Mouse (Mus musculus) E14TG2a.4 (cell line): Measurements from ENCODE around the gene Tomm40.
A peak's percentile ranks its signal among the peaks of the same experiment; 100 is the strongest.

Experiments
- H3K27me3 ChIP-seq: 2 replicates; pipeline ENCODE4 v1.6.1; 2014; ENCODE audit warnings: low read length, control low read depth; ENCODE audit not compliant: insufficient read depth
- H3K36me3 ChIP-seq: 2 replicates; pipeline ENCODE4 v1.6.1; 2014; ENCODE audit warnings: low read length, control low read depth; ENCODE audit not compliant: insufficient read depth
- H3K4me1 ChIP-seq: replicated peaks from 2 replicates; pipeline ENCODE4 v1.6.1; 2014; ENCODE audit warnings: low read depth, low read length, control low read depth
- H3K4me3 ChIP-seq: replicated peaks from 2 replicates; pipeline ENCODE4 v1.5.1; 2014; ENCODE audit warnings: mild to moderate bottlenecking, low read length
- H3K9me3 ChIP-seq: 2 replicates; pipeline ENCODE4 v1.6.1; 2014; ENCODE audit warnings: low read length, control low read depth
- CTCF ChIP-seq: conservative IDR thresholded peaks from 2 replicates; pipeline ENCODE4 v1.5.1; 2014; ENCODE audit warnings: low read length
- NANOG ChIP-seq: IDR thresholded peaks from 2 replicates; pipeline ENCODE4 v1.6.1; 2014; ENCODE audit warnings: borderline replicate concordance, low read length, mixed read lengths
- POU5F1 ChIP-seq: IDR thresholded peaks from 2 replicates; pipeline ENCODE4 v1.6.1; 2014; ENCODE audit warnings: low read length, borderline replicate concordance

Tomm40 gene

DNA sequence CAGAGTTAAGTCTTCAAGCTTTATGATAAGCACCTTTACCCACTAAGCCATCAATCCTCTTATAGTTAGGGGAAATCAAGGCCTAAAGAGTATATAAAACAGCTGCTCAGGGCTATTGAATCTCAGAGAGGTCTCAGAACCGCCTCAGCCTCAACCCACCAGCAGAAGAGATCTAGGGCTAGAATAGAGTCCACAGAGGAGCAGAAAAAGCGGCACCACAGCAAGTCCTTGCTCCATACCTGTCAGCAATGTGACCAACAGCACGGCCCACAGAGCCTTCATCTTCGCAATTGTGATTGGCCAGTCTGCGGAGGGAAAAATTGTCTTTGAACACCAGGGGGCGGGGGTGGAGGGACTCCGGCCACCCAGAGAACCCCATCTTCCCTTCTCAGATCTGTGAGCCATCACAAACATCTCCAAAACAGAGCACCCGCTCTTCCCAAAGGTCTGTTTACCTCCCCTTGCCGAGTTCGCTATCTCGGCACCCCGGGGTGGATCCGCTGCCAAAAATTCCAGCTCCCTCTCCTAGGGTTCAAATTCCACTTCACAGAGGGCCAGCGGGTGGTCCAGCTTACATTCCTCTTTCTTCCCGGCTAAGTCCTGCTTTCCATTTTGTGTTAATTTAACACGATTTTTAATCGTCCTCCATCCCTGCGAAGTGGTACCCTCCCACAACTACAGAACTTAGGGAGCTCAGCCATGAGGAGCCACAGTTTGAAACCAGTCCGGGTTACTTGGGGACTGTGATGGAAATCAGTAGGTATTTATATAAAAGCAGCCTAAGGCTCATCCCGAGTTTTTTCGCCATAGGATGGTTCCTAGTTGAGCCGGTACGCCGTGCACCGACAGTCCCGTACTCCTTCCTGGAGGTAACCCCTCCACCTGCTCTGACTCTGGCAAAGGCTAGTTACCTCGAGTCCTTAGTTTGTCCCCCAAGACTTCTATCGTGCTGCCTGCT is 17.0 kb downstream of the Tomm40 start:
- no peaks in the 10 kb centered on the region for H3K27me3 ChIP-seq
- H3K36me3 ChIP-seq: peaks cover 50% of the 10 kb centered on the region
- H3K4me1 ChIP-seq: peaks cover 84% of the 10 kb centered on the region
- TF ChIP-seq CTCF: peak; percentile 23; the same call in 1 of the 2 replicates
- TF ChIP-seq POU5F1: no peak
- peak overlapping the region; percentile 86 for H3K4me3 ChIP-seq
- H3K9me3 ChIP-seq: no peaks in the 10 kb centered on the region

DNA sequence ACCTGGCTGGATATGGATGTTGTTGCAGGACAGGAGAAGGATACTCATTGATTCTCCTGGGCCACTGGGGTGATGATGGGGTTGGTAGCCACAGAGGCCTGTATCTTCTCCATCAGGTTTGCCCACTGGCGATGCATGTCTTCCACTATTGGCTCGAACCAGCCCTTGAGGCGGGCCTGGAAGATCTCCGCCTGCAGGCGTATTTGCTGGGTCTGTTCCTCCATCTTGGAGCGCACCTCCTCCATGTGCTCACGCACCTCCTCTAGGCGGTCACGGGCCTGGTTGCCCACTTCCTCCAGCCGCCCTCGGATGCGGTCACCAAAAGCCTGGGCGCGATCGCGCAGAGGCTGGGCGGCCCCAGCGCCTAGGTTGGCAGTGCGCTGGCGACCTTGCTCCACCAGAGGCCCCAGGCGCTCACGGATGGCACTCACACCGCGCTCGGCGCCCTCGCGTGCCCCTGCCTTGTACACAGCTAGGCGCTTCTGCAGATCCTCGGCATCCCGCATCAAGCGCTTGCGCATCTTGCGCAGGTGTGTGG is 18.8 kb downstream of the Tomm40 start:
- Histone ChIP-seq H3K36me3 (peaks cover 32% of the 10 kb centered on the region), H3K9me3 (no peaks in the 10 kb centered on the region), H3K4me1 (peaks cover 80% of the 10 kb centered on the region), H3K27me3 (no peaks in the 10 kb centered on the region), H3K4me3 (peak overlapping the region; percentile 86)
- TF ChIP-seq POU5F1 (no peak), CTCF (0 out of 2 replicates have a peak, but pooled peaks have one; percentile 8)

DNA sequence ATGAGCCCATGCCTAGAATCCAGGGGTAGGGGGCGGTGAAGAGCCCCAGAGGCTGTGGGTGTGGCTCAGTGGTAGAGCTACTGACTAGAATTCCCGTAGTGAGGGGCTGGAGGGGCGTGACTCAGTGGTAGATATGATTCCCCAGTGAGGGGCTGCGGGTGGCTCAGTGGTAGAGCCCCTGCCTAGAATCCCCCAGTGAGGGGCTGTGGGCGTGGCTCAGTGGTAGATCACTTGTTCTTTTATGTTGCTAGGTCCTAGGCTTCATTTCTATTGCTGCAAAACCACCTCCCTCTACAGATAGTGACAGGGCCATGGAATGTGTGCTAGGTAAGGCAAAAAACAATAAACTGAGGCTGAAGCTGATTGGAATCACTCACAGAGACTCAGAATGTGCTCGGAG is 19.4 kb downstream of the Tomm40 start:
- H3K4me1 ChIP-seq: peaks cover 82% of the 10 kb centered on the region
- peaks cover 30% of the 10 kb centered on the region for H3K36me3 ChIP-seq
- H3K9me3 ChIP-seq: no peaks in the 10 kb centered on the region
- no peaks in the 10 kb centered on the region for H3K27me3 ChIP-seq
- H3K4me3 ChIP-seq: peak overlapping the region; percentile 86
- no peak for TF ChIP-seq CTCF
- no peak for TF ChIP-seq NANOG

DNA sequence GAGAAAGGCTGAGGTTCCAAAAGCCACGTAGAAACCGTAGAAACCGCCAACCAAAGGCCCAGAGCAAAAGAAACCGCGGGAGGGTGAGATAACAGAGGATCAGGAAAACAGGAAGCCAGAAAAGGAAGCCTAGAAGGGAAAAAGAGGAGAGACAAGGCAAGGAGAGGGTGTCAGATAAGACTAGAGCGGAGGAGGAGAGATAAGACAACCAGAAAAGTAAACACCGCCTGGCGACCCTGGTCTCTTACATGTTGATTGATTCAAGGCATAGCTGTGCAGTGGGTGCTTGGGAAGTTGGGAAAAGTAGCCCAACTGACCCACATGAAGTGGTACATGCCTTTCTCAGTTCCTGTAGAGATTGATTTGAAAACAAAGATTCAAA is 20.0 kb downstream of the Tomm40 start:
- Histone ChIP-seq H3K4me1 (peaks cover 82% of the 10 kb centered on the region), H3K9me3 (no peaks in the 10 kb centered on the region), H3K27me3 (no peaks in the 10 kb centered on the region), H3K4me3 (peak overlapping the region; percentile 13; the same call in 1 of the 2 replicates), H3K36me3 (peaks cover 27% of the 10 kb centered on the region)
- TF ChIP-seq CTCF (no peak), POU5F1 (no peak), NANOG (no peak)

DNA sequence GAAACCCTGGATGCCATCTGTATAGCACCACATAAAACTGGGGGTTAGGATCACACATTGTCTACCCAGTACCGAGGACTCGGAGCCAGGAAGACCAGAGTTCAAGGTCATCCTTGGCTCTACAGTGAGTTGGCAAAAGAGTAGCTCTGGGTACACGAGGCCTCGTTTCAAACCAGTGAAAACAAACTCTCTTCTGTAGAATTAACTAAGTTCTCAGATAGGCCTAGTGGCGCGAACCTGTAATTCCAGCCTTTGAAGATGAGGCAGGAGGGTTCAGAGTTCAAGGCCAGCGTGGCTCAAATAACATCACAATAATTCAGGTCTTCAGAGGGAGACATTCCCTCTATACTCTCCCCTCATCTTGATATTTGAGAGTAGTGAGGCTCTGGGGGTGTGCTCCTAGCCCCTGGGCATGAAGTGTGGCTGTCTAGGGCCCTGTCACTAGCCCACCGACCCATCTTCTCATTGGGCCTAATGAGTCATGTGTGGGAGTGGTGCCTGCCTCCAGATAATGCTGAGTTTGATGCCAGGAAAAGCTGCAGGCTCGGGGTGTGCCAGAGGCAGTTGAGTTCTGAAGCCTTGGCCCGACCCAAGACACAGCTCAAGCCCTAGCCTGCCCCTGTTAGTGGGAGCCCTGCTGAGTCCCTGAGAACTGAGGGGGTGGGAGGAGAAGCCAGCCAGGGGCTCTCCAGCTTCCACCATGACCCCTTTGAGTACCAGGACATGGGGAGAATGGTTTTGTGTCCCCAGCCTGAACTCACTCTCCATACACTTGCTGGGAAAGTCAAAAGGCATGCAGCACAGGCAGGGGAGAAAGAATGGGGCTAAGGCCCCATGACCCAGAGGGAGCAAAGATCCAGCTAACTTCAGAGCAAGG is 20.7 kb downstream of the Tomm40 start:
- H3K36me3 ChIP-seq: peaks cover 23% of the 10 kb centered on the region
- TF ChIP-seq CTCF (no peak), POU5F1 (no peak), NANOG (no peak)

DNA sequence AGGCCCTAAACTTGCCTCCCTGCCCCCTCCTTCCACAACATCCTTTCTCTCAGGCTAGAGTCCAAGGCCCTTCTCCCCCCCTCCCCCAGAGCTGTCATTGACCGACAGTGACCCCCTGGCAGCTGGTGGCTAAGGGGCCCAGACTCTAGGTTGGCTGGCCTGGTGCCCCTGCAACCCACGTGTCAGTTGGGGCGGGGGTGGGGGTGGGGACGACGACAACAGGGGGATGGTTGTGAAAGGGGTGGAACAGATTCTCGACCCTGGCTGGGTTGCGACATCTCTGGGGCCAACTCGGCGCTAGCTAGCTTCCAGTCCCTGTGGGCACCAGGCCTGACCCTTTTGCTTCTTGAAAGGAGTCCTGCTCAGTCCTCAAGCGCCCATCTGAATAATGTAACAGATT is 21.8 kb downstream of the Tomm40 start:
- H3K27me3 ChIP-seq: no peaks in the 10 kb centered on the region
- no peak for TF ChIP-seq CTCF
- no peak for TF ChIP-seq POU5F1
- TF ChIP-seq NANOG: no peak
- H3K4me1 ChIP-seq: peaks cover 89% of the 10 kb centered on the region
- H3K9me3 ChIP-seq: no peaks in the 10 kb centered on the region
- H3K4me3 ChIP-seq: peak overlapping the region; percentile 77
- peaks cover 33% of the 10 kb centered on the region for H3K36me3 ChIP-seq

More for the DNA sequence above, 20.7 kb downstream of the Tomm40 start:
- peaks cover 82% of the 10 kb centered on the region for H3K4me1 ChIP-seq
- no peaks in the 10 kb centered on the region for H3K27me3 ChIP-seq
- peak overlapping the region; percentile 13; the same call in 1 of the 2 replicates for H3K4me3 ChIP-seq
- H3K9me3 ChIP-seq: no peaks in the 10 kb centered on the region

DNA sequence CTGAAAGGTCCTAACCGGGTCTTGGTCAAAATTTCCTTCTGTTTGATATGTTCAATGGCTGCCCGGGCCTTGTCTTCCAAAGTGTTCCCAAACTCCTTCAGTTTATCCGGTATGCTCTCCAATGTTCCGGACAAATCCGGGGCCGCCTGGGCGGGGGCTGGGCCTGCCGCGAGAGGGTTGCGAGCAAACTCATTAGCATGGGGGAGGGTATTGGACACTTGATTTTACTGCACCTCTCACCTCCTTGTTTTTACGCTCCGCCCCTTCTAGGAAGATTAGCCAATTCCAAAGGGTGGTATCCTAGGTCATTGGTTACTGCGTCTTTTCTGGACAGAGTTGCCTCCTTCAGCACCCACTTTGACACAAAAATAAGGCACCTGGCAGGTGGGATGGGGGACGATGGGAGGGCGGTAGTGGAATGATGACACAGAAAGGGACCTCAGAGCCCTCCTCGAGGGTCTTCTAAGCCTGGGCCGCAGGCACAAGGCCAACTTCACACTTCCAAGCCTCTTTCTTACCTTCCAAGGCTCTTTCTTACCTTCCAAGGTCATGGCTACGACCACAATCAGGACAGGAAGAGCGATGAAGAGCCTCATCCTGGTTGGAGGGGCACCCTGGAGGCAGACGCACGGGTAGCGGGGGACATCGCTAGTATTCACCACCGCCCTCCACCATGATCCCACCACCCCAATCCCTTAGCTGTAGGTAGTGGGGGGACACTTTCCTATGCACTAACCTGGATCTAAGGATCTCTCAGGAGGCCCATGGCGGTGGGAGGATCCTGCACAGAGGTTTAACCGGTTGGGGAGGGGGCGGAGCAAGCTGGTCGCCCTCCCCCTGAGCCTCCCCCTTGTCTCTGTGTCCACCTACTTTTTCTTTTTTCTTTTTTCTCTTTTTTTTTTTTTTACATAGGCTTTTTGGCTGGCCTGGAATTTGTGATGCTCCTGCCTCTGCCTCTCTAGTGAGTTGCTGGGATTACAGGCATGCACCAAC is 23.1 kb downstream of the Tomm40 start, which contains the start of gene Apoc1:
Gene Apoc1, minus strand, starts transcription at position 788 of the 993 bp plus-strand sequence.
- H3K4me1 ChIP-seq: peaks cover 88% of the 10 kb centered on the region
- H3K27me3 ChIP-seq: no peaks in the 10 kb centered on the region
- no peaks in the 10 kb centered on the region for H3K9me3 ChIP-seq
- peaks cover 25% of the 10 kb centered on the region for H3K36me3 ChIP-seq
- TF ChIP-seq NANOG (peak; percentile 8; the same call in 1 of the 2 replicates), CTCF (no peak), POU5F1 (no peak)
- H3K4me3 ChIP-seq: peak within 1 kb of the TSS; percentile 77
